Mouse (Mus musculus) heart, adult 18-20 months (tissue): ENCODE measurements around the gene Pappa2. TPM values are rescaled to one million over a fixed set of nuclear protein-coding genes. Genes with fewer than 3 reads are reported as not detected.
A peak's percentile ranks its signal among the peaks of the same experiment; 100 is the strongest.

ENCODE experiments used
- DNase-seq, 2 experiments: peaks; one replicate each; pipeline ENCODE4 v3.0.0; 2021 to 2022; ENCODE audit warnings: mixed read lengths in 1 of 2
- long read RNA-seq, 2 experiments: library from polyadenylated mRNA; stranded (forward); transcript quantifications; one replicate each; pipeline ENCODE4 v2.0.0; 2021
- total RNA-seq, 2 experiments: library from RNA; stranded (reverse); gene quantifications; 2 replicates each; pipeline ENCODE4 v1.2.3; 2021

The Pappa2 gene
- total RNA-seq, result under 1 TPM; 0.20 to 0.21 TPM
- long read RNA-seq, experiment 1, result 0 reads
- long read RNA-seq, experiment 2, result 0 reads

DNA sequence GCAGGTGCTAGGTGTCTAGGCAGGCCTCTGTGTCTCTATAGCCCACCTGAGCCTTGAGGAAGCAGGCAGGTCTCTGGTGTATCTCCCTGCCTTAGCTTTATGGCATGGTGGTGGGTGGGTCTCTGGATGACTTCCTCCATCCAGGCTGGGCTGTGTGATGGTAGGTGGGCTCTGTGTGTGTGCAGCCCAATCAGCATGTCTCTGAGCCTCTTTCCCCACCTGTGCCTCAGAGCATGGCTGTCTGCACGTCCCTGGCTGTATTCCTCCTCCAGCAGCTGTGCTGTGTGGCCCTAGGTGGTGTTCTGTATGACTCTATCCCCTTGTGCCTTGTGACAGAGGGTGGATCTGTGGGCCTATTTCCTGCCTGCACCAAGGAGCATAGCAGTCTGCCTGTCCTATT lies at the start of gene Pappa2:
Pappa2 (minus strand) TSS at position 101 of the 400 bp plus-strand sequence.
- no peak for DNase-seq

DNA sequence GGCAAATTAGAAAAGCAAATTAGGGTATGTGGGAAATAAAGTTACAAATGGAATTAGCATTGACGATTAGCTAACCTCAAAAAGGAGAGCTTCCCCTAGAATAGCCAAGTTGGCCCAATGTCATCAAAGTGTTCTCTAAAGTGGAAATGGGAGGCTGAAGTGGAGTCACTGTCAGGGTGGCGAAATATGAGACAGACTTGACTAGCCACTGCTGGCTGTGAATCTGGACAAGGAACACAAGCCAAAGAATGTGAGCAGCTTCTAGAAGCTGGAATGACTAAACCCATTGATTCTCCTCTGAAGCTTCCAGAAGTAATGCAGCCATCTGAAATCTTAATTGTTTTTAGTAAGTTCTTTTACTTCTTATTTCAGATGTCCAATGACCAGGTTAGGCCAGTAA lies 48.8 kb upstream of the Pappa2 start:
- DNase-seq, result peak; percentile 50 to 65

DNA sequence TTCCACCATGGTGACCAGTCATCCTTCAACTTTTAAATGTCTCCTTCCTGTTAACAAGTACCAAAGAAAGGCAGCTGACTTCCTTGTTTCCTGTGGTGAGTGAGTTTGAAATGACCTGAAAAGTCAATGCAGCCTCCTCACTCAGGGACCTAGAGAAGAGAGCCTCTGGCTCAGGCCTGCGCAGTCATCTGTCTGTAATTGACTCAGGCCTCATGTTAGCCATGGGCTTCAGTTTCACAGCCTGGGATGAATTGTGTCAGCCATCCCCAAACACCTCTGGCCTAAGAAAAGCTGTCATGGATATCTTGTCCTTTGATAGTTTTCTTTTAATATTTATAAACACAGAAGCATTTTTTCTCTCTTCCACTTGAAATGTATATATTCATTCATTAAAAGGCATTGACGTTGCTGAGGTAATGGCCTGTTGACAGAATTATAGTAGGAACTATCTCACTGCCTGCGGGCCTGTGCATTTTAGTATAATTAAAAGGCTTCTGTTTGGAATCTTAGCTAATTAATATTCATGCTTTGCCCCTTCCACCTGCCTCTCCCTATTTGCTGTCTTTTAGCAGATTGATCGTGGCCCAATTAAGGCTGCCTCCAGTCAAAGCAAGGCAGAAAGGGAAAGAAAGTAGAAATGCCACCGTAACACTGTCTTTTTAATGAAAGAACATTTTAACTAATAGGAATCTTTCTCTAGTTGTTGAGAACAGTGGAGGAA lies 34.8 kb upstream of the Pappa2 start:
- DNase-seq, result no peak

DNA sequence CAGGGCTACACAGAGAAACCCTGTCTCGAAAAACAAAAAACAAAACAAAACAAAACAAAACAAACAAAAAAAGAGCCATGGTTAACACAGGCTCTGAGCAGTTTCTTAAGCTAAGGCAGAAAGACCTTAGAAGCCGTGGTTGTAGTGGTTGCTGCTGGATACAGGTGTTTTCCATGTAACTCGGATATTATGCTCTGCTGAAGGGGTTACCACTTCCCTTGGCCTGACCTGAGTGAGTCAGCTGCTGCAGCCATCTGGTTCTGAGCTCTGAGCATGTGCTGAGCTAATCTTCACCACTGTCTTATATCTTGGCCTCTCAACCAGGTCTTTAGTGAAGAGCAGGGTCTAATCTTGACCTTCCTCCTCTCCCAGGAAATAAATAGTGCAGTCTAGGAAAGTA lies 6.8 kb upstream of the Pappa2 start:
- DNase-seq, result no peak

DNA sequence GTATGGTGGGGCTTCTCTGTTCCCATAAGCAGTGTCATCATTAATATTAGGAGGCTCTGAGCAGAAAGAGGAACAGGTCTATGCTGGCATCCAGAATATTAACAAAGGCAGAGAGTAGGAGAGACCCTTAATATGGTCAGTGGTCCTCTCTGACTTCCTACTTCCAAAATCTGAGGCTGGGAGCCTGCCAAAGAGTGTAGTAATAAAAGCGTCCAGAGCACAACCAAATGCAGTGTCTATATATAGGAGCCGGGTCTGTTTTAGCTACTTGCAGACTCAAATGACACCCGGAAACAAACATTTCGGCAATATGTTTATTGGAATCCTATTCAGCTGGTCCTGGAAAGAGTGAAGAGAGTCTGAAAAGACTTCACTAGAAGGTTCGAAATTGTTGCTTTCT lies 17.9 kb downstream of the Pappa2 start:
- DNase-seq, result no peak

DNA sequence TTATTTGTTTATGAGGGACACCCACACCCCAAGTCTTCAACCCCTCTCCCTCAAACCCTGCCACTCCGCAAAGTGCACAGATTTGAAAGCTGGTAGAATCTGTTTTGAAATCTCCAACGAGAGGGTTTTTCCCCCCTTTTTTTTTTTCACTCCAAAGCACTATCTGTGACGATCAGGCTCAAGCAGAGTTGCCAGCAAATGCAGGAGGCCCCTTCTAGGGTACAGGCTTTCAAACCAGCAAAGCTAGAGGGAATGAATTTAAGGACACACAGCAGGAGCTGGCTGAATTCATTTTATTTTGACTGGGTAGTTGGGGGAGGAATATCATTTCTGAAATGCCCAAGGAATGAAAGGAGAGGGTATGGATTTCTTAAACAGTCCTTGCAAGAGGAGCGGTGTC lies 19.3 kb downstream of the Pappa2 start:
- no peak for DNase-seq

DNA sequence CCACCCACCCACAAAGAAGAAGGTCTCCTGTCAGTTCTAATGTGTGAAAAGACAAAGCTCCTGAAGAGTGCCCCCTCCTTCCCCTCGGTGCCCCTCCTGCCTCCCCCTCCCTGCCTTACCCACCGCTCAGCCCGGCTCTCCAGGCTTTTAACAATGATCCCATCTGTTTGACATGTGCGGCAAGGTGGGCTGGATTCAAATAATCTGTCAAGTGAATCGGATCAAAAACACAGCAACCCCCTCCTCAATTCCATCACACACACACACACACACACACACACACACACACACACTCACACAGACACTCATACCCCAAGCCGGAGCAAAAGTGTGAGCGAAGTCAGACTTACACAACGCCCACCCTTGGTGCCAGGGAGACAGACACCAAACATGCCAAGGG lies 19.7 kb downstream of the Pappa2 start:
- DNase-seq, result no peak

DNA sequence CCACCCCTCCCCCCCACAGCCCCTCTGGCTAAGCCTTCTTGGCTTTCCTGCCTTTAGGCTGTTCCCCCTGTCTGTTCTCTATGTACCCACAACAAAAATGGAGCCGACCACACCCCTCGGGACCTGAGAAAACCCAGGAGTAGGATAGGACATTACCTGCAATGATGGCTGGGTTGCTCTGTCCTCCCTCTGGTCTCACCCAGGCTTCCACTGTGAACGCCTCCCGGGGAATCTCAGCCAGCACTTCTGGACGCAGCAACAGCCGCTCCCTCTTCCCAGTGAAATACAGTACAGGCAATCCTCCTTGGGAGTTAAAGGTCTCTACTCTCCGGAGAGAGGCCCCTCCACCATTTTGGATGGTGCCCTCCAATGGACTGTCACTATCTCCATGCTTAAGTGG lies 23.9 kb downstream of the Pappa2 start:
- DNase-seq, result no peak

DNA sequence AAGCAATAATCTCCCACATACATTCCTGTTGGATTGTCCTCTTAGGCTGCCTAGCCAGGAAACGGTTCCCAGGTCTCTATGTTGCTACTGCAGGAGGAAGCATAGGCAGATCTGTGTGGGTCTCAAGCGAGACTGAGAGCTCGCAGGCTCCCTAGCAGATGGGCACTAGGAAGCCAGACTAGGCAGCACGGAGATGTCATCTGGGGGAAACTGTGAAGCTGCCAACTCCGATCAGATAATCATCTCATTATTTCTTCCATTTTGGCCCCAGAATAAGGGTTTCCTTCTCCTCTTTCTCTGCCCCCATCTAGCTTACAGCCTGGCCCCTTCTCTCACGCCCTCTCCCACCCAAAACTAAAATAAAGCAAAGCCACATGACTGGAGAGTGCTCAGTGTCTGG lies 25.5 kb downstream of the Pappa2 start:
- DNase-seq, result no peak

DNA sequence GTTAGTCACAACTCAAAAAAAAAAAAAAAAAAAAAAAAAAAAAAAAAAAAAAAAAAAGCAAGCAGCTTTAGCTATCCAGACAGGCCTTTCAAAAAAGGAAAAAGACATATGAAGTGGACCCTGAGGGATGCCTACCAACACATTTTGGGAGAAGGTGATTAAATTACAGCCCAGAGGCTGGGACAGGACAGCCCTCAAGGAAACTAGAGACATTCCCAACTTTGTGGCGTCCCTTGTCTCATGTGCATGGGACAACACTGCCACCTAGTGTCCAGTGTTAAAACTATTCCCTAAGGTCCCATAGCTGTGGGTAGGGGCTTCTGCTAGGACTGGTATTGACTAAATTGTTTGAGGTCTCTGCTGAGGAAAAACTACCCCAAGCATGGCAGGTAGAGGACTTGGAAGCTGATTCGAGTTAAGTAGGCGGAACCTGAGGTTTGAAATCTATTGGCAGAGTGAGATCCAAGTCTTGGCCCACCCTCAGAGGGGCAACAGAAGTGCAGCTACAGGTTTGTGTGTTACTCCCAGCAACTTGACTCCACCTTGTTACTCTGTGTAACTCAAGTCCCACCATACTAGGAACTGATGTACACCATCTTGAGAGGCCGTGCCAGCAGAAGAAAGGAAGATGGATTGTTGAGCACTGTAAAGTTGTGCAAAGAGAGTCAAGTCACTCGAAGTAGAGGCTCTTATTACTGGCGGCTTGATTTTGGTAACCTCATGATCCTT lies 26.6 kb downstream of the Pappa2 start:
- DNase-seq, result peak; percentile 52 to 76

DNA sequence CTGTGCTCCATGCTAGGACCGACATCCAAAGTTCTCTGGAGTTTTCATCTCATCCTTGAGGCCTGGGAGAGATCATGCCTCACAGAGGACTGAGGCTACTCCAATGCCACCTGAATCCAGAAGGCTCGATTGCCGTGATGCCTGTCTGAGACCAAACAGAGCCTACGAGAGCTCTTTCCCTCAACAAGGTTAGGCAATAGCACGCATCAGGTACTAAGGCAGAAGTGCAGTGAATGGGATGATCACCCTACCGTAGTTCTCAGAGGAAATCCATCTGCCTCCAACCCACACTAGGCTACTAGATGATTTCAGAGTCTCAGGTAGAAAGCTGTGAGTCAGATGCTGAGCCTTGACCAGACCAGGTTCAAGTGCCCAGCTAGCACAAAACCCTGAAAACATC lies 31.2 kb downstream of the Pappa2 start:
- DNase-seq, result no peak

DNA sequence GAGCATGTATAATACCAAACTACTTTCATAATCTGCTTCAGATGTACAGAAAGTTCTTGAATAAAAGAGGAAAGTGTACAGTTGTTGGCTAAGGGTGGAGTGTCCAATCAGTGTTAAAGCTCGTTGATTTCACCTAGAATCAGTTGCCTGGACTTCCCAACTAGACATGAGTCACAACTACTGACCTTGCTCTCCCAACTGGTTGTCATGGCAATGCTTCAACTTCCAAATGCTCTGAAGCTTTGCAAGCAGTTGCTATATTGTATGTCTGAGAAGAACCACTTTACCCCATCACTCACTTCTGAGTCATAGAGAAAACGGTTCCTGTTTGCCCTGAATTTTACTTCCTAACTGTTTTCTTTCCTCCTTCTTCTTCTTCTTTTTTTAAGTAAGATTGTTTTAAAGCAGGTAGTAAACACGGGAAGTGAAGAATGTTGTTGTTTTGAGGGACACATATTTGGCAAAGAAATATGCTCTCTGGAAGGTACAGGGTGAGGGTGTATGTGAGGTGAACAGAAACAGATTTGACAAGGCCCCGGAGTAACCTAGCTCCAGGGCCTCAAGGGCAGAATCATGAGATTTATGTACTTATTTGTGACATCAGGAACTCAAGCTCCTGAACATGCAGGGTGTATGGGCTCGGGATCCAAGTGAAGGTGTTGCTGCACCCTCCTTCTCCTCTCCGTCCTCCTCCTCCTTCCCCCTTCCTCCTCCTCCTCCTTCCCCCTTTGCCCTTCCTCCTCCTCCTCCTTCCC lies 32.1 kb downstream of the Pappa2 start:
- no peak for DNase-seq

DNA sequence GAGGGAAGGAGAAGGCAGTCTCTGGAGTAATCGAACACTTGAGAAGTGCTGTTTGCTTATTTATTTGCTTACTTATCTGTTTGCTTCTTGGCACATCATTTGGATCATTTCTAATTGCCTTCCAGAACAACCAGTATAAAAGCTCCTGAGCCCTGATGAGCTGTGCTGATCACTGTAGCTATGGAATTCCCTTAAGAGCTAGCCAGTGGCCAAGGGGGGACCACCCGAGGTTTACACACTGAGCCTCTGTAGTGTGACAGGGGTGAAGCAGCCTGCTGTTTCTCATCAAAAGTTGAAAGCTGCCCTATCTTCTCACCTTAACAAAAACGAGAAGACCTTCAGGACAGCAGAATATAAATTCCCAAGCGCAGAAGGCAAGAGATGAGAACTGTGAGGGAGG lies 35.4 kb downstream of the Pappa2 start:
- no peak for DNase-seq

DNA sequence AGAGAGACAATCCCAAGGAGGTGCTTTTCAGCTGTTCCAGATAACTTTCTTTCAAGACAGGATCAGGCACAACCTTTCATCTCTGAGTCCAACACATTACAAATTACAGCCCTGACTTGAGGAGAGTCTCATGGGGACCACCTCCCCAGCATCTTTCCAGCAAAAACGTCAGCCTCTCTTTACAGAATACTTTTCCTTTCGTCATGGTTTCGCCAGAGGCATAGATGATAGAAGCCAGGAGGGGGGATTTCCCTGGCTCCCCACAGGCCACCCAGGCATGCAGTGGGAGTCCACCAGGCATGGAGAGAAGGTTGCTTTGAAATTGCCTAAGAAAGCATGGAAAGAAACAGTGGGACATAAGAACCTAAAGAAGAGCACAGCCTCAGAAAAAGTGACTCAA lies 37.4 kb downstream of the Pappa2 start:
- no peak for DNase-seq

DNA sequence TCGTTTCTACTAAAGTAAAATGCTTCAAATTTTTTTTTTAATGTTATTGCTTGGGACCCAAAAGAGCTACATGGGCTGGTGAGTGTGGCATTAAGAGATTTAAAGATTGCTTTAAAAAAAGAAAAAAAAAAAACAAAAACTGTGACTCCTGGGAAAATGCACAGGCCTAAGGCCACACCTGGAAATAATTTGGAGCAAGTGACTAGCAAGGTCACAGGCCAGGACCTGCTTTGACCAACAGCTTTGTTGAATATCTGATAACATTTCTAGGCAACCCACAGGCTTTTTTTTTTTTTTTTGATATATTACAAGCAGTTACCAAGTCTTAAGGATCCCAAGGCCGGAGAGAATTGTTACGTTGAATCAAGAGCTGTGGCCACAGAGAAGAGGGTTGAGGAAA lies 39.3 kb downstream of the Pappa2 start:
- no peak for DNase-seq

DNA sequence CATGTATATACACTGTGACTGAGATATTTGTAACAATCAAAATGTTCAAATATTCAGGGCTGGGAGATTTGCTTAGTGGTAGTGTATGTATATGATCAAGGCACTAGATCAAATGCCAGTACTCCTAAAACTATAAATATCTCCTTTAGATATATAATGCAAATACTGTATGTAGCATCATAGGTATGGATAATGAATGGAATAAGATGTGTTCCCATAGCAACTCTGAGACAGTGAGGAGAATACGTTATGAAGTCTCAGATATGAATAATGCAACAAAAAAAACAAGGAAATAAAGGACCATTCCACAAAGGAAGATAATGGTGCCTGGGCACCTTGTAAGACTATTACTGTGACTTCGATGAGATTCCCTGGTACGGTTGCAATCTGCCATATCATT lies 45.8 kb downstream of the Pappa2 start:
- no peak for DNase-seq

DNA sequence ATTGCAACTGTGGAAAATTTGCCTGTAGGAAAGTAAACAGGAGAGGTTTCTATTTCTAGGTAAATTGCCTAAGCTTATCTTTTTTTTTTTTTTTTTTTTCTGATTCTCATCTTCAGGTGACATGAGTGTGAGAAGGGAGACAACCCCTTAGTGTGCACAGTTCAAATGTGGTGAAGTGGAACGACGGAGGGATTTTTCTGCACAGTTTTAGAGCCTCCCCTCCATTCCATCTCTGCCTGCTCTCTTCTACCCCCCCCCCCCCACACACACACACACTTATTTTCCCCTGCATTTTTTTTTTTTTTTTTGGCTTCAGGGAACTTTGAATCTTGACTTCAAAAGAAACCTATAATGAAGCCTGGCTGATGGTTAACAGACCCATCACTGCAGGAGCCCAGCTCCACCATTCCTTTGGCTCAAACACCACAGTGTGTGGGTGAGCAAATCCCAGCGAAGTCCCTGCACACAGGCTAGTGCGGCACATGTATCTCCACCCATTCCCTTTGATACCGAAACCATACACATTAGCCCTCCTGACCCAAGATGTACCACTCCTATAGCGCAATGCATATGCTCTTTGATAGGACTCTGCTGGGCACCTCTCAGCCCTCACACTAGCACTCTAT lies 49.0 kb downstream of the Pappa2 start:
- no peak for DNase-seq

DNA sequence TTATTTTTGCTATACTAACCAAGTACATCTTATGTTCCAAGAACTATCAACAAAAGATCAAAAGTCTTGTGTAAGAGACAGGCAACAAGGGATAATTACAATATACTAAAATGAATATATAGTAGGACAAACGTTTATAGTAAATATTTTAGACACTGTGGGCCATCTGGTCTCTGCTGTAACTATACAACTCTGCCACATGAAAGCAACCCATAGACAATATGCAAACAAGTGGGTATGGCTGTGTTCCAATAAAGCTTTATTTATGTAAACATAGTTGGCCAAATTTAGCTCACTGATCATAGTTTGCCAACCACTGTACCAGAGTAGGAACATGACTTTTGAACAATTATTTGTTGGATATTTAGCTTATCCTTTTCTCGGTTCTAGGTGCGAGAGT lies 50.9 kb downstream of the Pappa2 start:
- no peak for DNase-seq

DNA sequence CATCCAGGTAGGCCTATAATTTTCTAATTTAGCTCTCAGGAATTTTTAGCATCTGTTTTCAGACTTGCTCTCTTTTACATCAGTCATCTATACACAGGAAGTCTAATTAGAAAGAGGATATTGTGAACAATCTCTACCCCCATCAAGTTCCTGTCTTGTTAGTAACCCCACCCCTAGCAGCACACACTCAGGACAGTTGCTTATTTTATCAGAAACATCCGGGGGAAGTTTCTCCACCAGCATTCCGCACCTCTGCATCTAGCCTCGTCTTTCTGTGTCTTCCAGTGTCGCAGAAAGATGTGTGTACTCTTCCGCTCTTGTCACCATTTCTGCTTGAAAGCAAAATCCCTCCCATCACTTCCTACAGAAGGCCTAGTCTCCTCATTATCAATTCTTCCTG lies 59.8 kb downstream of the Pappa2 start:
- DNase-seq, result peak; percentile 5 to 41

DNA sequence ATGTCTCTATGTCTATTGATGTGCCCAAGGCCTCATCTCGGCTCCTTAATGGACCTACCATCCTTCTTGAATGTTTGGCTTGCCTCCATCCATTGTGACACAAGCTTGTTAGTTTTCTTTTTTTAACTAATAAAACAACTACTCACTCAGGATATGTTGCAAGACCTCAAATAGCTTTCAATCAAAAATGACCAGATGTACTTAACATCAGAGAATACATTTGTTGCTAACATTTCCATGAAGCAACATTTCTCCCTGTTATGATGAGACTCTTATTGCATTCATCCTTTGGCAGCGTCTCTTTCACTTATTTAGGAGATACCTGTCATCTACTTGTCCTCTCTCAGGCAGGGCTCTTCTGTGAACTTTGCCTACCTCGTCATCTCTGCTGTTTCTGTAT lies 61.4 kb downstream of the Pappa2 start:
- peak; percentile 7 to 34 for DNase-seq

DNA sequence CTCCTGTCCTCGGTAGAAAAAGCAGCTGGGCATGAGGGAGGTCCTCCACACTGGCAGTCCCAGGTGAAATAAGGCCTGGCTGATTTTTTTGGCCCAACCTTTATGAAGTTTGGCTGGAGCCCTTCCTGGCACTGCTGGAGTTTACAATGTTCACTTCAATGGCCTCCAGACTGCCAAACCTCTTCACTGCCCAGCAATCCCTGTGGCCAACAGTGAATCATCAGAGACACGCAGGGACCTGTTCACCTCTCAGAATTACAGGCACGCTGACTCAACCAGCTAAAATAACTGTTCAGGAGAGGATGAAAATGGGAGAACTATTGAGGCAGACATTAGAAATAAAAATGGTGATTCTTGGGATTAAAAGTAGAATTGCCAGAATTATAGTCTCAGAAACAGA lies 63.2 kb downstream of the Pappa2 start:
- peak in 1 of 2 experiments; percentile 16 for DNase-seq

DNA sequence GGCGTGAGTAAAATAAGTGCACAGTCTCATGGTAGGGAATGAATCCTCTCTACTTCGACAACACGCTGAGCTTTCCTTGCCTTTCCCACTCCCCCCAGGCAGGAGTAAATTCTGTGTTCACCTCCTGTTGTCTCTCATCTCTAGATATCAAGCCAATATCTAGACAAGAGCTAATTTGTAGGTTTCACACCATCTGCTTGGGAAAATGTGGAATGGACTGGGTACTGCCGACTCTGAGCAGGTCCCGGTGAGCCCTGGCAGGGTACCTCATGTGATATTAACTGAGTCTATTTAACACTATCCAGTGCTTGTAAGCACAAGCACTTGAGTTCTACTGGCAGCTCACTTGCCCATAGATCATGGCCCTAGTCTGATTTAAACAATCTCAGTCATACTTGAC lies 64.7 kb downstream of the Pappa2 start:
- DNase-seq, result no peak

DNA sequence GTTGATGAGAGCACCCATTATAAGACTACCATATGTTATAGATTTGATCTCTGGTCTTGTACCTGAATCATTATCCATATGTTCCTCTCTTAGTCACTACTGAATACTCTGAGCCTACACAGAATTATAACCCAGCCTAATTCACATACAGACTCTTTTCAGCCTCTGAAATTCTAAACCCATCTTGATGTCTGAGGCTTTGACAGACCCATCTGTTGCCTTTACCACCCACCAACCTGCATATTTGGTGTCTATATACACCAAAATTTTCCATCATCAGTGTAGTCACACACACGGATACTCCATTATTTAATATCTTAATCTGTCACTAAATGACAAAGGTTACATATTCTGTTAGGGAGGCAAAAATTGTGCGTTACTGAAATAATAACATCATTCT lies 69.6 kb downstream of the Pappa2 start:
- DNase-seq, result no peak
